Mouse (Mus musculus) embryo, embryonic 11.5 days (tissue): ENCODE measurements at regions not wholly inside any gene's neighbourhood (a gene's known extent, or its start where the extent isn't known, plus 50 kb on each side); places are given as distances from the start of the nearest gene placed in this dataset.

Experiments
- DNase-seq: peaks from one replicate; pipeline ENCODE4 v3.0.0-alpha.2; 2012; ENCODE audit warnings: low read depth, low spot score

GRCm38 (mm10) chr4:12272378-12272777 is 100.6 kb upstream of the Fam92a start:
- no peak for DNase-seq

DNA sequence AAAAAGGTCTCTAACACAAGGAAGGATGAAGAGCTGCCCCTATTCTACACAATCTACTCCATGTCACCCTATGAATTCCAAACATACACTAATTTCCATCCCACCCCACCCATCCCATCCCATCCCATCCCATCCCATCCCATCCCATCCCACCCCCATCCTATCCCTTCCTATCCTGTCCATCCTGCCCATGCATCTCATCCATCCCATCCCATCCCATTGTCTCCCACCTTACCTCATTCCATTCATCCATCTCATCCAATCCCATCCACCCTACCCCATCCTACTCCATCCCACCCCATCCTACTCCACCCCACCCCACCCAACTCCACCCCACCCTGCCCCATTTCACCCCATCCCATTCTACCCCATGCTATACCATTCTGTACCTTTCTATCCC is 91.9 kb upstream of the Fam92a start:
- no peak for DNase-seq

GRCm38 (mm10) chr4:12263197-12263596 is 91.4 kb upstream of the Fam92a start:
- DNase-seq = no peak

- DNase-seq = no peak
Observed at GRCm38 (mm10) chr4:12247994-12248393, 76.2 kb upstream of the Fam92a start.

GRCm38 (mm10) chr4:12246595-12246994 is 74.8 kb upstream of the Fam92a start:
- no peak for DNase-seq

DNA sequence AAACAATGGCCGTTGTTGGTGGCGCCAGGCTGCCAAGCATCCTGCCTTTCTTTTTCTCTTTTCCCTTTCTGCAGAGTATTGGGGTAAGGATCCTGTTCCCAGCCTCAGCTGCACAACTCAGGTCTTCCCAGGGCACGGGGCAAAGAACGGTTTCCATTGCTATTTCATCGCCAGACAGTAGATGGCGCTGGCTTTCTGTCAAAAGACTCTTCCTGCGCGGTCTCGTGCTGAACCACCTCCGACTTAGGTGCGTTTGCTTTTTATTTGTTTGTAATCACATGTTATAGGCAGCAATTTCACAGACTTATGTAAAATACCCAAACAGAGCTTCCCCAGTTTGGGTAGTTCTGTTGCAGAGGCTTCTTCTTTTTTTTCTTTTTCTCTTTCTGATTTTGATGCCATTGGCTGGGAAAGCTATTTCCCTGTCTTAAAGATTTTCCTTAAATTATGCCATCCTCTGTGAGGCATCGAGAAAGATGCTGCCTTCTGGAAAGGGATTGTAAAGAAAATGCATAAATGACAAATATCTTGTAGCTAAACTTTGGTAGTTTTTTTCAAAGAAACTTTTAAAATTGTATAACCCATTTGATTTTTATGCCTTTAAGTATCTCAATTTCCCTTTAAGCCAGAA is 69.2 kb upstream of the Fam92a start:
- DNase-seq = peak; percentile 59

- no peak for DNase-seq
Observed at GRCm38 (mm10) chr4:12230731-12231130, 58.9 kb upstream of the Fam92a start.
